Mouse (Mus musculus): ENCODE data around the gene Crabp2. TPM values are rescaled to one million over a fixed set of nuclear protein-coding genes. Genes with fewer than 3 reads are reported as not detected.

The Crabp2 gene
- polyA plus RNA-seq, 1 experiment from 2014 or later = 370 TPM

GRCm38 (mm10) chr3:87930078-87930795, 18.2 kb upstream of the Crabp2 start, which contains the start of the genes Isg20l2 and Rrnad1:
TSS of gene Isg20l2 (plus strand) at chr3:87930314.
TSS of gene Rrnad1 (minus strand) at chr3:87930717.
- H3K4me2 ChIP-seq = peak within 1 kb of the TSS; percentile 84
- H3K27ac ChIP-seq = peak within 1 kb of the TSS; percentile 90
- H3K27me3 ChIP-seq = no peaks in the 10 kb centered on the region
- peak within 1 kb of the TSS; percentile 95 for H3K4me3 ChIP-seq
- WGBS = under 1% methylated on average over 64 of the region's 78 CpGs
- peaks cover 32% of the 10 kb centered on the region for H3K4me1 ChIP-seq
- peaks cover 57% of the 10 kb centered on the region for H3K36me3 ChIP-seq
- H3K9ac ChIP-seq = peak within 1 kb of the TSS; percentile 91
- ATAC-seq (ENCODE audit: insufficient number of reproducible peaks, insufficient read depth, low FRiP score, low TSS enrichment, low read depth) = peak; percentile 95
- H3K9me3 ChIP-seq = no peaks in the 10 kb centered on the region

- ATAC-seq (ENCODE audit: insufficient number of reproducible peaks, insufficient read depth, low FRiP score, low TSS enrichment, low read depth) = no peak
- Histone ChIP-seq H3K27ac (no peak overlapping the region), H3K27me3 (no peaks in the 10 kb centered on the region), H3K9me3 (no peaks in the 10 kb centered on the region), H3K4me1 (peaks cover 36% of the 10 kb centered on the region), H3K36me3 (peaks cover 66% of the 10 kb centered on the region), H3K4me3 (no peak overlapping the region), H3K4me2 (no peak overlapping the region), H3K9ac (no peak overlapping the region)
- WGBS = 82% methylated on average over 5 of the region's 5 CpGs
These were observed 14.4 kb upstream of the Crabp2 start for GRCm38 (mm10) chr3:87934026-87934425.

- Histone ChIP-seq H3K27ac (no peak overlapping the region), H3K4me3 (no peak overlapping the region), H3K27me3 (no peaks in the 10 kb centered on the region), H3K9me3 (no peaks in the 10 kb centered on the region), H3K9ac (0 out of 2 replicates have a peak overlapping the region, but pooled peaks have one; percentile 22), H3K36me3 (peaks cover 71% of the 10 kb centered on the region), H3K4me2 (no peak overlapping the region), H3K4me1 (peaks cover 32% of the 10 kb centered on the region)
- 65% methylated on average over 4 of the region's 4 CpGs for WGBS
- no peak for ATAC-seq (ENCODE audit: insufficient number of reproducible peaks, insufficient read depth, low FRiP score, low TSS enrichment, low read depth)
These were observed 14.0 kb upstream of the Crabp2 start for GRCm38 (mm10) chr3:87934501-87934900.

- 87% methylated on average over 4 of the region's 4 CpGs for WGBS
- Histone ChIP-seq H3K9ac (no peak overlapping the region), H3K9me3 (no peaks in the 10 kb centered on the region), H3K36me3 (peaks cover 78% of the 10 kb centered on the region), H3K27me3 (no peaks in the 10 kb centered on the region), H3K4me1 (peaks cover 32% of the 10 kb centered on the region), H3K27ac (no peak overlapping the region), H3K4me3 (no peak overlapping the region), H3K4me2 (no peak overlapping the region)
- no peak for ATAC-seq (ENCODE audit: insufficient number of reproducible peaks, insufficient read depth, low FRiP score, low TSS enrichment, low read depth)
These were observed 13.3 kb upstream of the Crabp2 start for GRCm38 (mm10) chr3:87935201-87935600.

- 95% methylated on average over 2 of the region's 2 CpGs for WGBS
- Histone ChIP-seq H3K4me2 (0 out of 2 replicates have a peak overlapping the region, but pooled peaks have one; percentile 5), H3K4me1 (peaks cover 32% of the 10 kb centered on the region), H3K9me3 (no peaks in the 10 kb centered on the region), H3K9ac (no peak overlapping the region), H3K4me3 (no peak overlapping the region), H3K36me3 (peaks cover 83% of the 10 kb centered on the region), H3K27ac (no peak overlapping the region), H3K27me3 (no peaks in the 10 kb centered on the region)
- ATAC-seq (ENCODE audit: insufficient number of reproducible peaks, insufficient read depth, low FRiP score, low TSS enrichment, low read depth) = no peak
These were observed 12.7 kb upstream of the Crabp2 start for GRCm38 (mm10) chr3:87935776-87936175.

- Histone ChIP-seq H3K4me2 (no peak overlapping the region), H3K36me3 (peaks cover 68% of the 10 kb centered on the region), H3K27me3 (no peaks in the 10 kb centered on the region), H3K9me3 (no peaks in the 10 kb centered on the region), H3K4me1 (peaks cover 21% of the 10 kb centered on the region), H3K9ac (no peak overlapping the region), H3K4me3 (no peak overlapping the region), H3K27ac (no peak overlapping the region)
- no peak for ATAC-seq (ENCODE audit: insufficient number of reproducible peaks, insufficient read depth, low FRiP score, low TSS enrichment, low read depth)
- 75% methylated on average over 5 of the region's 5 CpGs for WGBS
These were observed 7.9 kb upstream of the Crabp2 start for GRCm38 (mm10) chr3:87940611-87941010.

- no peak overlapping the region for H3K4me2 ChIP-seq
- peaks cover 51% of the 10 kb centered on the region for H3K36me3 ChIP-seq
- H3K9ac ChIP-seq = no peak overlapping the region
- H3K27ac ChIP-seq = 0 out of 2 replicates have a peak overlapping the region, but pooled peaks have one; percentile 8
- peaks cover 33% of the 10 kb centered on the region for H3K4me1 ChIP-seq
- WGBS = 90% methylated on average over 2 of the region's 2 CpGs
- H3K9me3 ChIP-seq = no peaks in the 10 kb centered on the region
- ATAC-seq (ENCODE audit: insufficient number of reproducible peaks, insufficient read depth, low FRiP score, low TSS enrichment, low read depth) = no peak
- no peaks in the 10 kb centered on the region for H3K27me3 ChIP-seq
- H3K4me3 ChIP-seq = no peak overlapping the region
These were observed 6.0 kb upstream of the Crabp2 start for GRCm38 (mm10) chr3:87942471-87942870.

- 78% methylated on average over 7 of the region's 7 CpGs for WGBS
- no peak overlapping the region for H3K27ac ChIP-seq
- no peak for ATAC-seq (ENCODE audit: insufficient number of reproducible peaks, insufficient read depth, low FRiP score, low TSS enrichment, low read depth)
These were observed 4.9 kb upstream of the Crabp2 start for GRCm38 (mm10) chr3:87943586-87943985.

GRCm38 (mm10) chr3:87944838-87945600, 3.4 kb upstream of the Crabp2 start:
- Histone ChIP-seq H3K36me3 (peaks cover 26% of the 10 kb centered on the region), H3K9me3 (no peaks in the 10 kb centered on the region), H3K27ac (peak overlapping the region; percentile 97), H3K9ac (peak overlapping the region; percentile 40), H3K4me1 (peaks cover 57% of the 10 kb centered on the region), H3K4me2 (peak overlapping the region; percentile 16; the same call in 1 of the 2 replicates), H3K4me3 (no peak overlapping the region), H3K27me3 (no peaks in the 10 kb centered on the region)
- WGBS = 18% methylated on average over 4 of the region's 4 CpGs
- ATAC-seq (ENCODE audit: insufficient number of reproducible peaks, insufficient read depth, low FRiP score, low TSS enrichment, low read depth) = no peak

More at GRCm38 (mm10) chr3:87943586-87943985, 4.9 kb upstream of the Crabp2 start:
- H3K4me3 ChIP-seq = no peak overlapping the region
- H3K9me3 ChIP-seq = no peaks in the 10 kb centered on the region
- H3K36me3 ChIP-seq = peaks cover 40% of the 10 kb centered on the region
- no peak overlapping the region for H3K9ac ChIP-seq
- H3K4me2 ChIP-seq = no peak overlapping the region
- peaks cover 44% of the 10 kb centered on the region for H3K4me1 ChIP-seq
- no peaks in the 10 kb centered on the region for H3K27me3 ChIP-seq

- Histone ChIP-seq H3K4me3 (no peak overlapping the region), H3K36me3 (peaks cover 17% of the 10 kb centered on the region), H3K9me3 (no peaks in the 10 kb centered on the region), H3K4me1 (peaks cover 67% of the 10 kb centered on the region), H3K27me3 (no peaks in the 10 kb centered on the region), H3K27ac (peak overlapping the region; percentile 97), H3K9ac (0 out of 2 replicates have a peak overlapping the region, but pooled peaks have one; percentile 44), H3K4me2 (peak overlapping the region; percentile 73)
- 14% methylated on average over 12 of the region's 12 CpGs for WGBS
- no peak for ATAC-seq (ENCODE audit: insufficient number of reproducible peaks, insufficient read depth, low FRiP score, low TSS enrichment, low read depth)
These were observed 2.5 kb upstream of the Crabp2 start for GRCm38 (mm10) chr3:87945781-87946540.

- ATAC-seq (ENCODE audit: insufficient number of reproducible peaks, insufficient read depth, low FRiP score, low TSS enrichment, low read depth) = no peak
- H3K4me2 ChIP-seq = peak overlapping the region; percentile 73
- H3K36me3 ChIP-seq = peaks cover 12% of the 10 kb centered on the region
- H3K4me1 ChIP-seq = peaks cover 72% of the 10 kb centered on the region
- WGBS = 0% methylated on average over 1 of the region's 1 CpGs
- peak overlapping the region; percentile 58; the same call in 1 of the 2 replicates for H3K4me3 ChIP-seq
- no peaks in the 10 kb centered on the region for H3K27me3 ChIP-seq
- 0 out of 2 replicates have a peak overlapping the region, but pooled peaks have one; percentile 44 for H3K9ac ChIP-seq
- H3K9me3 ChIP-seq = no peaks in the 10 kb centered on the region
- peak overlapping the region; percentile 97 for H3K27ac ChIP-seq
These were observed 2.0 kb upstream of the Crabp2 start for GRCm38 (mm10) chr3:87946541-87946860.
